Mouse (Mus musculus) stomach, postnatal 0 days (tissue): ENCODE measurements around the gene Sh3kbp1.

Experiments used
- CTCF ChIP-seq: IDR thresholded peaks from 2 replicates; pipeline ENCODE4 v1.5.1; 2016; ENCODE audit warnings: antibody characterized with exemption, low read depth, mild to moderate bottlenecking, moderate library complexity
- EP300 ChIP-seq: optimal IDR thresholded peaks from 2 replicates; pipeline ENCODE3; 2016; ENCODE audit warnings: antibody characterized with exemption

- TF ChIP-seq EP300 (no peak), CTCF (no peak)
These were observed 78.3 kb downstream of the Sh3kbp1 start for GRCm38 (mm10) chrX:159705412-159705811.
